Mouse (Mus musculus): ENCODE results near the gene Gm20458. TPM values are rescaled to one million over a fixed set of nuclear protein-coding genes. Genes with fewer than 3 reads are reported as not detected.

Gene Gm20458
- polyA plus RNA-seq, 1 experiment, result not detected

DNA sequence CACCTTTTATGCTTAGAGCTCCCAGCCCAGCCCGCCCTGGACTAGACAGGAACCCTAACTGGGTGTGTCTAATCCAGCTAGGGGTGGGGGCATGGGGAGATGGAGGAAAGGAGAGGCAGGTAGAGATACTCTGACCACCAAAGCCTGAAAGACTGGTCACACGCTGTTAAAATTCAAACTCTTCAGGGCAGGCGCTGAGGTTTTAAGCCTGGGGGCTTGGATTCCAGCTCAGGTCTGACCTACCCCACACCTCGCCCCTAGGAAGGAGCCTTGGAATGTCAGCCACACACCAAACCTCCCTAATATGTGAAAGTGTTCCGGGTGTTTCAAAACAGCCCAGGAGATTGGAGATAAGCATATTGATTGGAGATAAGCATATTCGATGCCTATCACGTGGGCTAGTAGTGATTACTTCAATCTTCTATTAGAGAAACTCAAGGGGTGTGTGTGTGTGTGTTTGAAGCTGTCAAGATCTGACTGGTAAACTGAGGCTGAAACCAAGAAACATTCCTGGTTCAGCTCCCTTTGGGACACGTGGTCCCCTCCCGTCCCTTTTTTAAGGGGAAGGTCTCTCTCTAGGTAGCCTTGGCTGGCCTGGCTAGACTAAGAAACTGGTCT is 27.4 kb upstream of the Gm20458 start:
- Histone ChIP-seq H3K4me1 (ENCODE audit: control insufficient read depth, insufficient read depth, low read length) (peaks cover 55% of the 10 kb centered on the region), H3K27ac (ENCODE audit: insufficient read depth, low read depth, low read length) (no peak overlapping the region)
- TF ChIP-seq CTCF (IDR thresholded peaks at IDR 0.05; ENCODE audit: low read depth, low read length) (no peak), POLR2A (IDR thresholded peaks at IDR 0.05; ENCODE audit: borderline replicate concordance, low read depth, low read length) (no peak)

GRCm38 (mm10) chr2:164434681-164435080 is 26.1 kb upstream of the Gm20458 start:
- H3K4me3 ChIP-seq (ENCODE audit: insufficient read depth, low read length), result no peak overlapping the region
- H3K27ac ChIP-seq (ENCODE audit: insufficient read depth, low read depth, low read length), result no peak overlapping the region
- H3K4me1 ChIP-seq (ENCODE audit: control insufficient read depth, insufficient read depth, low read length), result peaks cover 67% of the 10 kb centered on the region
- TF ChIP-seq POLR2A (IDR thresholded peaks at IDR 0.05; ENCODE audit: borderline replicate concordance, low read depth, low read length) (no peak), CTCF (IDR thresholded peaks at IDR 0.05; ENCODE audit: low read depth, low read length) (no peak)

More for the DNA sequence above, 27.4 kb upstream of the Gm20458 start:
- H3K4me3 ChIP-seq (ENCODE audit: insufficient read depth, low read length), result no peak overlapping the region

- peaks cover 74% of the 10 kb centered on the region for H3K4me1 ChIP-seq (ENCODE audit: control insufficient read depth, insufficient read depth, low read length)
- no peak overlapping the region for H3K4me3 ChIP-seq (ENCODE audit: insufficient read depth, low read length)
- H3K27ac ChIP-seq (ENCODE audit: insufficient read depth, low read depth, low read length), result no peak overlapping the region
- TF ChIP-seq POLR2A (IDR thresholded peaks at IDR 0.05; ENCODE audit: borderline replicate concordance, low read depth, low read length) (no peak), CTCF (IDR thresholded peaks at IDR 0.05; ENCODE audit: low read depth, low read length) (no peak)
Measured at GRCm38 (mm10) chr2:164435216-164436090, 25.3 kb upstream of the Gm20458 start.

DNA sequence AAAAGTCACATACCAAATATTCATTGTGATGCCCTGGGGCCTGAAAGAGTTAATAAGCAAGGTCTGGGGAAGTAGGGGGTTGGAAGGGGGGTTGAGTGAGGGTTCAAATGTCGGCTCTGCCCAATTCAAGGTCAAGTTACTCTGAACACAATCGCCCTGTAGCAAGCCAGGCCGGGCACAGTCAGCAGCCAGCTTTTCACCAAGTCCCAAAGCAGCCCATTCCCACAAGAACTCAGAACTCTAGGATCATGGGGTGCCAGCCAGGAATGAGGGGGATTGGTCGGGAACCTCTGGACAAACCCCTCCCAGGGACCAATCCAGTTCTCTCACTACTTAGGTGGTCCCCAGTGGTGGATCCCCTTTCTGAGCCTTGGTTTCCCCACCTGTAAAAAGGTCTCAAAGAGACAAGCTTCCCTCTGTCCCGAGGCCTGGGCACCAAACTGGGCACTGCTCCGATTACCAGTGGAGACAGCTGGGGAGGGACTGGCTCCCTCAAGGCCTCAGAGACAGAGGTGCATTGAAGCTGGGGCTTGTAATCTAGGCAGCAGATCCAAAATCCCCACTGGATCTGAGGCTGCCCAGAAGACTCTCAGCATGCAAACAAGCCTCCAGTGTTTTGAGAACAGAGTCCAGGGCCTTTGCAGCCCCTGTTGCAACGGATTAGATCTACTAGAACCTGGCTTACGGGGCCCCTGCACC is 24.4 kb upstream of the Gm20458 start:
- peaks cover 77% of the 10 kb centered on the region for H3K4me1 ChIP-seq (ENCODE audit: control insufficient read depth, insufficient read depth, low read length)
- TF ChIP-seq POLR2A (IDR thresholded peaks at IDR 0.05; ENCODE audit: borderline replicate concordance, low read depth, low read length), result no peak
- no peak for TF ChIP-seq CTCF (IDR thresholded peaks at IDR 0.05; ENCODE audit: low read depth, low read length)
- H3K4me3 ChIP-seq (ENCODE audit: insufficient read depth, low read length), result no peak overlapping the region
- no peak overlapping the region for H3K27ac ChIP-seq (ENCODE audit: insufficient read depth, low read depth, low read length)

- Histone ChIP-seq H3K4me1 (ENCODE audit: control insufficient read depth, insufficient read depth, low read length) (peaks cover 77% of the 10 kb centered on the region), H3K27ac (ENCODE audit: insufficient read depth, low read depth, low read length) (no peak overlapping the region), H3K4me3 (ENCODE audit: insufficient read depth, low read length) (no peak overlapping the region)
- TF ChIP-seq POLR2A (IDR thresholded peaks at IDR 0.05; ENCODE audit: borderline replicate concordance, low read depth, low read length), result no peak
- no peak for TF ChIP-seq CTCF (IDR thresholded peaks at IDR 0.05; ENCODE audit: low read depth, low read length)
Measured at GRCm38 (mm10) chr2:164436961-164437360, 23.8 kb upstream of the Gm20458 start.

DNA sequence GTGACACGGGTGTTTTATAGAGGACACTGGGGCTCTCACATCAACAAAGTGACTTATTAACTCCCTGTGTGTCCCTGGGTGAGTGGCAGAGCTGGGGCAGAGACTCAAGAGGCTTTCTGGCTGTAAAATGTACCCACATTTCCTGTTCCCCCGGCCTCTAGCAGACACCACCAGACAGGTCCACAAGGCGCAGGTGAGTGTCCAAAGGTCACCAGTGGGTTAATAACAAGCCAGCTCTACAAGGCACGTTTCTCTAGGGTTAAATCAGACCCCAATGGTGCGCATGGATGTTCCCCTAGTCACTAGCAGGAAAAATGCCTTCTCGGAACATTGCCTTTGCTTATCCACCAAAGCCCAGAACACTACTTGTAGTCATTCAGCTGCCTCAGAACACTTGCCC is 23.1 kb upstream of the Gm20458 start:
- TF ChIP-seq POLR2A (IDR thresholded peaks at IDR 0.05; ENCODE audit: borderline replicate concordance, low read depth, low read length), result no peak
- no peak for TF ChIP-seq CTCF (IDR thresholded peaks at IDR 0.05; ENCODE audit: low read depth, low read length)
- H3K27ac ChIP-seq (ENCODE audit: insufficient read depth, low read depth, low read length), result no peak overlapping the region
- H3K4me1 ChIP-seq (ENCODE audit: control insufficient read depth, insufficient read depth, low read length), result peaks cover 77% of the 10 kb centered on the region
- H3K4me3 ChIP-seq (ENCODE audit: insufficient read depth, low read length), result no peak overlapping the region

- Histone ChIP-seq H3K4me3 (ENCODE audit: insufficient read depth, low read length) (no peak overlapping the region), H3K4me1 (ENCODE audit: control insufficient read depth, insufficient read depth, low read length) (peaks cover 73% of the 10 kb centered on the region), H3K27ac (ENCODE audit: insufficient read depth, low read depth, low read length) (no peak overlapping the region)
- no peak for TF ChIP-seq POLR2A (IDR thresholded peaks at IDR 0.05; ENCODE audit: borderline replicate concordance, low read depth, low read length)
- TF ChIP-seq CTCF (IDR thresholded peaks at IDR 0.05; ENCODE audit: low read depth, low read length), result no peak
Measured at GRCm38 (mm10) chr2:164438257-164438656, 22.5 kb upstream of the Gm20458 start.

- Histone ChIP-seq H3K4me3 (ENCODE audit: insufficient read depth, low read length) (peak overlapping the region; percentile 13; the same call in 1 of the 2 replicates), H3K27ac (ENCODE audit: insufficient read depth, low read depth, low read length) (peak overlapping the region; percentile 48), H3K4me1 (ENCODE audit: control insufficient read depth, insufficient read depth, low read length) (peaks cover 73% of the 10 kb centered on the region)
- 0 out of 2 replicates have a peak, but pooled peaks have one; percentile 11 for TF ChIP-seq CTCF (IDR thresholded peaks at IDR 0.05; ENCODE audit: low read depth, low read length)
- no peak for TF ChIP-seq POLR2A (IDR thresholded peaks at IDR 0.05; ENCODE audit: borderline replicate concordance, low read depth, low read length)
Measured at GRCm38 (mm10) chr2:164439001-164439421, 21.8 kb upstream of the Gm20458 start.

DNA sequence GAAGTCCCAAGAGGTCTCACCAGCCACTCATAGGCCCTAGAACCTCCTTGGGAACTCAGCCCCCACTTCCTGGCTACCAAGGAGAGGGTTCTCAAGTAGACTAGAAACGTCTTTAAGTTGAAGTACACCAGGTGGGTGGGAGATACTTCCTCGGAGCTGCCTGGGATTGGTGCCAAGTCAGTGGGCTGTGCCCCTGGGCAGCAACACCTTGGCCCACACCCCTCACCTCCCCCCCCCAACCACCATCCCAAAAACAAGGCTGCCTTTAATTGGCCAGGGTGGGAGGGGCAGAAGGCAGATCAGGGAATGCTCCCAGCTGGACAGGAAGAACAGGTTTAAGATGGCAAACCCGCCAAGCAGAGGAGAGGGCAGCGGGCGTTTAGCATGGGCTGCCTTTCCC is 20.5 kb upstream of the Gm20458 start:
- Histone ChIP-seq H3K27ac (ENCODE audit: insufficient read depth, low read depth, low read length) (peak overlapping the region; percentile 90; the same call in 1 of the 2 replicates), H3K4me1 (ENCODE audit: control insufficient read depth, insufficient read depth, low read length) (peaks cover 67% of the 10 kb centered on the region), H3K4me3 (ENCODE audit: insufficient read depth, low read length) (peak overlapping the region; percentile 81)
- TF ChIP-seq POLR2A (IDR thresholded peaks at IDR 0.05; ENCODE audit: borderline replicate concordance, low read depth, low read length), result no peak
- no peak for TF ChIP-seq CTCF (IDR thresholded peaks at IDR 0.05; ENCODE audit: low read depth, low read length)
